Mouse (Mus musculus): ENCODE data around the gene Gm20388. TPM values are rescaled to one million over a fixed set of nuclear protein-coding genes. Genes with fewer than 3 reads are reported as not detected.

Gene Gm20388
- polyA plus RNA-seq, 1 experiment = 28.1 TPM

DNA sequence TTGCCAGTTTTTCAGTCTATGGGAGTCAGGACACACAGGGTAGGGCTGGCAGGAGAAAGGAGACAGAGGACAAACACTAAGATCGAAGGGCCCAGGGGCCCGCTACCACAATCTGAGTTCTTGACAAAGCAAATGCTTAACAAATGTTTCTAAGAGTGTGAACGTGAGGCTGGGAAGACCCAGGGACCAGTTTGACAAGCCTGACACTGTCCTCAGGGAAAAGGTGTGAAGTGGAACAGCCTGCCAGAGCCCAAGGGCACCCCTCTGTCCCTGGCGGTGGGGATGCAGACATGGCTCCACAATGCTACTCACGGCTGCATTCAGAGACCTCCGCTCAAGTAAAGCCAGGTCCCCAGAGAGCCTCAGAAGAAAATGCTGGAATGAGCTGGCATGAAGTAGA, 4195.2 kb downstream of the Gm20388 start:
- Histone ChIP-seq H3K27ac (ENCODE audit: insufficient read depth, low read length) (no peak overlapping the region), H3K9ac (ENCODE audit: low read depth, poor library complexity, severe bottlenecking) (no peak overlapping the region), H3K9me3 (replicated peaks; ENCODE audit: control insufficient read depth, insufficient read depth, low read length, poor library complexity, severe bottlenecking) (no peaks in the 10 kb centered on the region), H3K4me3 (ENCODE audit: low read depth, low read length) (no peak overlapping the region), H3K4me1 (ENCODE audit: control insufficient read depth, insufficient read depth, low read length) (no peaks in the 10 kb centered on the region), H3K36me3 (ENCODE audit: control insufficient read depth, insufficient read depth, low read length, poor library complexity, severe bottlenecking) (no peaks in the 10 kb centered on the region), H3K27me3 (ENCODE audit: control insufficient read depth, insufficient read depth, low read length, poor library complexity, severe bottlenecking) (no peaks in the 10 kb centered on the region)
- TF ChIP-seq POLR2A (IDR thresholded peaks at IDR 0.05; ENCODE audit: insufficient read depth, low read length) (no peak), EP300 (IDR thresholded peaks at IDR 0.05; ENCODE audit: insufficient read depth, low read depth, low read length) (no peak), CTCF (IDR thresholded peaks at IDR 0.05; ENCODE audit: low read depth, low read length) (no peak)

DNA sequence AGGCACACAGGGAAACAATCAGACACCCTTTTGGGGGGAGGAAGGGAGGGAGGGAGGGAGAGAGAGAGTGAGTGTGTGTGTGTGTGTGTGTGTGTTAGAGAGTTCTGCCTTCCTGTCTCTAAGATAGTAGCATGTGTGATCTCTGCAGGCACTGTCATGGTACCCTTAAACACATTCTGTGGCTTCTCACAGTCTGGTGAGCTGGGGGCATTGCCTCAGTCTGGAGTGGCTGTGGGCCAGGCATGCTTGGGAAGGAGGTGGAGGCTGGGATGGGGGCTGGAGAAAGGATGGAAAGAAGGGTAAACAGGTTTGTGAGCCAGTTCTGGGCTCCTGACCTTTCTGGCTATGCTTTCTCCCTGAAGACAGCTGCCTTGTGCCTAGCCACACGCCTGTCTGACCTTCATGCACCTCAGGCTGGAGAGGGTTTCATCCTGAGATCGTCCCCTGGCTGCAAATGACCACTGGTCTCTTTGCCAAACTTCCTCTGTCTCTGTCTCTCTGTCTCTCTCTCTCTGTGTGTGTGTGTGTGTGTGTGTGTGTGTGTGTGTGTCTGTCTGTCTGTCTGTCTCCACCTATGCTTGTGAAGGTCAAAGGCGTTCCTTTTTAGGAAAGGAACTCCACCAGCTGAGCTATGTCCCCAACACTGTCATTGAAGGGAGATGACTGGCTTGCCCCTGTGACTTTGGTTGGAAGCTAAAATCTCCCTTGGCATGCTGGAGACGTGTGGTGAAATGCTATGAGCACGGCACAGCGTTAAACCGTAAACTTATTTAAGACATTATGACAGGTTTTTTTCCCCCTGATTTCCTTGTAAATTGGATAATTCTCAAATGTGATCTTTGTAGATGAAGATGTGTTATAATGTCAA, 4195.9 kb downstream of the Gm20388 start:
- no peak overlapping the region for H3K4me3 ChIP-seq (ENCODE audit: low read depth, low read length)
- H3K4me1 ChIP-seq (ENCODE audit: control insufficient read depth, insufficient read depth, low read length) = no peaks in the 10 kb centered on the region
- no peaks in the 10 kb centered on the region for H3K9me3 ChIP-seq (replicated peaks; ENCODE audit: control insufficient read depth, insufficient read depth, low read length, poor library complexity, severe bottlenecking)
- H3K27me3 ChIP-seq (ENCODE audit: control insufficient read depth, insufficient read depth, low read length, poor library complexity, severe bottlenecking) = no peaks in the 10 kb centered on the region
- H3K9ac ChIP-seq (ENCODE audit: low read depth, poor library complexity, severe bottlenecking) = no peak overlapping the region
- H3K27ac ChIP-seq (ENCODE audit: insufficient read depth, low read length) = no peak overlapping the region
- TF ChIP-seq EP300 (IDR thresholded peaks at IDR 0.05; ENCODE audit: insufficient read depth, low read depth, low read length) = no peak
- no peak for TF ChIP-seq CTCF (IDR thresholded peaks at IDR 0.05; ENCODE audit: low read depth, low read length)
- no peak for TF ChIP-seq POLR2A (IDR thresholded peaks at IDR 0.05; ENCODE audit: insufficient read depth, low read length)
- H3K36me3 ChIP-seq (ENCODE audit: control insufficient read depth, insufficient read depth, low read length, poor library complexity, severe bottlenecking) = no peaks in the 10 kb centered on the region

DNA sequence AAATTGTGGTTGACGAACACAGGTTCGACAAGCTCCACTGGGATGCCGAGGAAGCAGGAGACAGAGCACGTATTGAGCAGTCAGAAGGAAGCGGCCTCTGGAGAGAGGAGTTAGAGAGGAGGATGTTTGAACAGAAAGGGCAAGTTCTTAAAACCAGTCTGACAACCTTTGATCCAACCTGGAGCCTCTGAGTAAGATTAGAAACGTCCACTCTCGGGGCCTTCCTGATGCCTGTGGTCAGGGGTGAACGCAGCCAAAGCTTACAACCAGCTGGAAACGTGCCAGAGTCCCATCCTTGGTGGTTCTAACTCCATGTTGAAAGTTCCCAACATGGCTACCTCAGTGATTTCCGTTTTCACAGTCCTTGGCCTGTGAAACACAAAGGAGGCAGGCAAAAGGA, 4202.5 kb downstream of the Gm20388 start:
- Histone ChIP-seq H3K9me3 (replicated peaks; ENCODE audit: control insufficient read depth, insufficient read depth, low read length, poor library complexity, severe bottlenecking) (peaks cover 14% of the 10 kb centered on the region), H3K27ac (ENCODE audit: insufficient read depth, low read length) (no peak overlapping the region)

DNA sequence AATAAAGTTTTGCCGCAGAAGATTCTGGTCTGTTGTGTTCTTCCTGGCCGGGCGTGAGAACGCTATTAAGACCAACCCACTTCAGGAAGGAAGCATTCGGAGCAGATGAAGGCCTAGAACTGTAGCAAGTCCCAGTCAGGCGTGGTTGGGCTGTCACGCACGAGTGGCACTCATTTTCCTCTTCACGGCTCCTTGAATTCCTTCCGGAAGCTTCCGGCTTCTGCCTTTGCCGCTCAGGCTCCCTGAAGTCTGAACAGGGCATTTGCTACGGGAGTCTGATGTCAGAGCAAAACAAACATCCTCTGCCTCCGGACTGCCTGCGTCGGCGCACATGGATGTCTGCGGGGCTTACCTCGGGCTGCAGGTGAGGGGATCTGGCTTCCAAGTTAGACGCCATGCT, 4214.6 kb downstream of the Gm20388 start:
- H3K9ac ChIP-seq (ENCODE audit: low read depth, poor library complexity, severe bottlenecking) = no peak overlapping the region
- no peak for TF ChIP-seq POLR2A (IDR thresholded peaks at IDR 0.05; ENCODE audit: insufficient read depth, low read length)
- TF ChIP-seq EP300 (IDR thresholded peaks at IDR 0.05; ENCODE audit: insufficient read depth, low read depth, low read length) = no peak
- TF ChIP-seq CTCF (IDR thresholded peaks at IDR 0.05; ENCODE audit: low read depth, low read length) = no peak
- H3K4me1 ChIP-seq (ENCODE audit: control insufficient read depth, insufficient read depth, low read length) = no peaks in the 10 kb centered on the region
- H3K9me3 ChIP-seq (replicated peaks; ENCODE audit: control insufficient read depth, insufficient read depth, low read length, poor library complexity, severe bottlenecking) = peaks cover 12% of the 10 kb centered on the region
- H3K27ac ChIP-seq (ENCODE audit: insufficient read depth, low read length) = no peak overlapping the region
- no peak overlapping the region for H3K4me3 ChIP-seq (ENCODE audit: low read depth, low read length)
- H3K36me3 ChIP-seq (ENCODE audit: control insufficient read depth, insufficient read depth, low read length, poor library complexity, severe bottlenecking) = no peaks in the 10 kb centered on the region
- no peaks in the 10 kb centered on the region for H3K27me3 ChIP-seq (ENCODE audit: control insufficient read depth, insufficient read depth, low read length, poor library complexity, severe bottlenecking)

More for the DNA sequence above, 4202.5 kb downstream of the Gm20388 start:
- Histone ChIP-seq H3K27me3 (ENCODE audit: control insufficient read depth, insufficient read depth, low read length, poor library complexity, severe bottlenecking) (no peaks in the 10 kb centered on the region), H3K9ac (ENCODE audit: low read depth, poor library complexity, severe bottlenecking) (no peak overlapping the region), H3K36me3 (ENCODE audit: control insufficient read depth, insufficient read depth, low read length, poor library complexity, severe bottlenecking) (no peaks in the 10 kb centered on the region), H3K4me3 (ENCODE audit: low read depth, low read length) (no peak overlapping the region), H3K4me1 (ENCODE audit: control insufficient read depth, insufficient read depth, low read length) (no peaks in the 10 kb centered on the region)
- TF ChIP-seq EP300 (IDR thresholded peaks at IDR 0.05; ENCODE audit: insufficient read depth, low read depth, low read length) = no peak
- TF ChIP-seq CTCF (IDR thresholded peaks at IDR 0.05; ENCODE audit: low read depth, low read length) = no peak
- TF ChIP-seq POLR2A (IDR thresholded peaks at IDR 0.05; ENCODE audit: insufficient read depth, low read length) = no peak

DNA sequence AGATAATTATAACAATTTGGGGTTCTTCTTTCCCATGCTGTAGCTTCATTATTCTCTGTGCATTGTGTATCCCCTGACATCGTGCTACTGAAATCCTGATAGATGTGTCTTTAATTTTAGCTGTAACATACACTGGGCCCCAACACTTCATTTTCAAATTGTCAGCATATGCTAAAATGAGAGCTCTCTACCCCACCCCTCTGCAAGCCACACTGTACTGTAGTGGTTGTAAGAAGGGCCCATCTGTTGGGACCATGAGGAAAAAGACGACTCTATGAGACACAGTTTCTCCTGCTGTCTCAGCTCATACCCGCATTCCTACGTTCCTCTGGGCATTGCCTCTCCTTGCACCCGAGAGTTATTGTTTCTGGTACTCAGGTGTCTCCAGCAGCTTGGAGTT, 4226.6 kb downstream of the Gm20388 start:
- no peak overlapping the region for H3K9ac ChIP-seq (ENCODE audit: low read depth, poor library complexity, severe bottlenecking)
- H3K4me1 ChIP-seq (ENCODE audit: control insufficient read depth, insufficient read depth, low read length) = no peaks in the 10 kb centered on the region
- H3K4me3 ChIP-seq (ENCODE audit: low read depth, low read length) = no peak overlapping the region
- TF ChIP-seq CTCF (IDR thresholded peaks at IDR 0.05; ENCODE audit: low read depth, low read length) (no peak), EP300 (IDR thresholded peaks at IDR 0.05; ENCODE audit: insufficient read depth, low read depth, low read length) (no peak), POLR2A (IDR thresholded peaks at IDR 0.05; ENCODE audit: insufficient read depth, low read length) (no peak)
- no peaks in the 10 kb centered on the region for H3K9me3 ChIP-seq (replicated peaks; ENCODE audit: control insufficient read depth, insufficient read depth, low read length, poor library complexity, severe bottlenecking)
- no peaks in the 10 kb centered on the region for H3K36me3 ChIP-seq (ENCODE audit: control insufficient read depth, insufficient read depth, low read length, poor library complexity, severe bottlenecking)
- no peak overlapping the region for H3K27ac ChIP-seq (ENCODE audit: insufficient read depth, low read length)
- H3K27me3 ChIP-seq (ENCODE audit: control insufficient read depth, insufficient read depth, low read length, poor library complexity, severe bottlenecking) = no peaks in the 10 kb centered on the region

DNA sequence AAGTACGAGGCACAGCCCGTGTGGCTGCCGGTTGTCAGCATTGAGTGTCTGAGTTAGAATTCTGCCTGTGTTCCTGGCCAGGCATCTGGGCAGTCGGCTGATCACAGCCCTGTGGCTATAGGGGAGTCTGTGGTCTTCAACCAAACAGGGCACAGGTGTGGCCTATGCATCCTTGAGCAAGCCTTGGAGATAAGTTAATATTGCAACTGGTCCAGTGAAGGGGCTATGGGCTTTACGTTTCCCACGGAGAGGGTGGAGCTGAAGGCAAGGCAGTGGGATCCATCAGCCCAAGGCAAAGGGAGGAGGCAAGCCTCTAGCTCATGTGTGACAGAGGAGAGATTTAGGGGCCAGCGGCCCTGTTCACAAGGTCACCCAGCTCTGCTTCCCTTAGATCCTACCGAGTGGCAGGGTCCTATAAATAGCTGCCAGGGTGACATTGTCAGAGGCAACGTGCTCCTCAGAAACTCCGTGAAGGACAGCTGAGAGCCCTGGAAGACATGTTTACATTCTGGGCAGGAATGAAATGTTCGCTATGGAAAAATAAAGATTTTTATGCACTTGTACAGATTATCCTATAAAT, 4229.7 kb downstream of the Gm20388 start:
- Histone ChIP-seq H3K27me3 (ENCODE audit: control insufficient read depth, insufficient read depth, low read length, poor library complexity, severe bottlenecking) (no peaks in the 10 kb centered on the region), H3K9ac (ENCODE audit: low read depth, poor library complexity, severe bottlenecking) (no peak overlapping the region), H3K36me3 (ENCODE audit: control insufficient read depth, insufficient read depth, low read length, poor library complexity, severe bottlenecking) (no peaks in the 10 kb centered on the region), H3K4me1 (ENCODE audit: control insufficient read depth, insufficient read depth, low read length) (peaks cover 6% of the 10 kb centered on the region), H3K4me3 (ENCODE audit: low read depth, low read length) (no peak overlapping the region), H3K9me3 (replicated peaks; ENCODE audit: control insufficient read depth, insufficient read depth, low read length, poor library complexity, severe bottlenecking) (no peaks in the 10 kb centered on the region), H3K27ac (ENCODE audit: insufficient read depth, low read length) (no peak overlapping the region)
- TF ChIP-seq EP300 (IDR thresholded peaks at IDR 0.05; ENCODE audit: insufficient read depth, low read depth, low read length) (no peak), CTCF (IDR thresholded peaks at IDR 0.05; ENCODE audit: low read depth, low read length) (no peak)

All from ES-Bruce4 (cell line).